Comparison of ENCODE assay signal across 8 mouse cellular contexts in the genomic region with DNA sequence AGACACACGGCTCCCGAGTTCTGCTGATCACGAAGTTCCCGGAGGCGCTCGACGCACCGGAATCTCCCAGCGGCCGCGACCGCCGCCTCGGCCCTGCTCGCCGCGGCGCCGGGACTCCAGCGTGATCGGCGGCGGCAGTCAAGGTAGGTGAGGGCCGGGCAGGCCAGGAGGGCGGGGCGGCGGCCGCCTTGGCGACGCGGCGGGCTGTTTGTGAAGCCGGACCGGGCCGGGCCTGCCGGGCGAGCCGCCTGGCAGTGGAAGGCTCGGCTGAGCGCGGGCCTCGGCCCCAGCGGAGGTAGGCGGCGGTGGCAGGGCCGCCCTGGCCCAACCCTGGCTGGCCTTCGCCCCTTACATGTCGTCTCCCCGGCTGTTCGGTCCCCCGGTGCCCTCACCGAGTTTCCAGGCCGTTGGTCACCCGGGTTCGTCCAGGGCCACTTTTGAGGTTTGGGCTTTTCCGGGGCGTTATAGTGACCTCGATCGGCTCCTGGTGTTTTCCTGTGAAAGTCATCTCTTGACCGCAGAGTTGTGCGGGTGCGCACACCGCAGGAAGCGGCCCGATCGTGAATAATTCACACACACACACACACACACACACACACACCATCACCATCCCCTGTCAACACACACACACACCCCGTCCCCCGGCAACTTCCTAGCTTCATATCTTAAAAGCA. TPM values are rescaled to one million over a fixed set of nuclear protein-coding genes. Genes with fewer than 3 reads are reported as not detected.
DNase-seq lines count a peak whose midpoint lies in the region; ATAC-seq and TF ChIP-seq lines count a peak whose summit lies in the region.

No protein-coding gene starts in this region.

- H3K36me3 ChIP-seq in lung, embryonic 16.5 days (ENCODE audit: control insufficient read depth, insufficient read depth, low read length), result peaks cover 13% of the 10 kb centered on the region
- H3K36me3 ChIP-seq in heart, postnatal 0 days (replicated peaks; ENCODE audit: control insufficient read depth, insufficient read depth, low read length), result peaks cover 15% of the 10 kb centered on the region
- peaks cover 19% of the 10 kb centered on the region for H3K36me3 ChIP-seq in liver, postnatal 0 days (replicated peaks; ENCODE audit: insufficient read depth, low read length)

- under 1% methylated on average over 67 of the region's 68 CpGs for WGBS in lung, embryonic 16.5 days
- WGBS in heart, postnatal 0 days, result under 1% methylated on average over 63 of the region's 68 CpGs
- under 1% methylated on average over 62 of the region's 68 CpGs for WGBS in liver, postnatal 0 days (ENCODE audit: insufficient replicate concordance)

- peak overlapping the region; percentile 76 for H3K4me2 ChIP-seq in lung, embryonic 16.5 days (ENCODE audit: low read depth, low read length)
- peak overlapping the region; percentile 85 for H3K4me2 ChIP-seq in heart, postnatal 0 days (ENCODE audit: low read depth, low read length)
- H3K4me2 ChIP-seq in liver, postnatal 0 days (ENCODE audit: low read depth, low read length), result peak overlapping the region; percentile 76

- peak overlapping the region; percentile 96 for H3K9ac ChIP-seq in lung, embryonic 16.5 days (ENCODE audit: low read length)
- peak overlapping the region; percentile 89 for H3K9ac ChIP-seq in heart, postnatal 0 days (replicated peaks; ENCODE audit: low read depth, low read length)
- H3K9ac ChIP-seq in liver, postnatal 0 days (replicated peaks), result peak overlapping the region; percentile 100

- peak overlapping the region; percentile 95 for H3K27ac ChIP-seq in lung, embryonic 16.5 days (ENCODE audit: low read length)
- H3K27ac ChIP-seq in heart, postnatal 0 days (ENCODE audit: low read depth), result peak overlapping the region; percentile 98
- H3K27ac ChIP-seq in liver, postnatal 0 days (ENCODE audit: low read depth), result peak overlapping the region; percentile 100

- no peak for TF ChIP-seq EP300 in heart, postnatal 0 days (IDR thresholded peaks at IDR 0.05; ENCODE audit: low read depth)
- no peak for TF ChIP-seq EP300 in liver, postnatal 0 days (IDR thresholded peaks at IDR 0.05; ENCODE audit: low read depth)

- no peaks in the 10 kb centered on the region for H3K27me3 ChIP-seq in lung, embryonic 16.5 days (ENCODE audit: control insufficient read depth, insufficient read depth, low read depth, low read length)
- no peaks in the 10 kb centered on the region for H3K27me3 ChIP-seq in heart, postnatal 0 days (ENCODE audit: control insufficient read depth, insufficient read depth, low read length)
- no peaks in the 10 kb centered on the region for H3K27me3 ChIP-seq in liver, postnatal 0 days (ENCODE audit: insufficient read depth, low read length)

- H3K4me1 ChIP-seq in lung, embryonic 16.5 days (replicated peaks; ENCODE audit: control insufficient read depth, insufficient read depth, low read length), result peaks cover 20% of the 10 kb centered on the region
- peaks cover 22% of the 10 kb centered on the region for H3K4me1 ChIP-seq in heart, postnatal 0 days (ENCODE audit: control insufficient read depth, insufficient read depth)
- H3K4me1 ChIP-seq in liver, postnatal 0 days (ENCODE audit: insufficient read depth), result peaks cover 13% of the 10 kb centered on the region

- TF ChIP-seq CTCF in heart, postnatal 0 days (IDR thresholded peaks at IDR 0.05; ENCODE audit: low read depth), result no peak
- no peak for TF ChIP-seq CTCF in liver, postnatal 0 days (IDR thresholded peaks at IDR 0.05; ENCODE audit: low read depth)

- ATAC-seq in lung, embryonic 16.5 days (ENCODE audit: low read depth), result peak; percentile 77
- ATAC-seq in heart, postnatal 0 days (ENCODE audit: insufficient read depth, low read depth), result peak; percentile 71
- ATAC-seq in liver, postnatal 0 days, result peak; percentile 79

- H3K9me3 ChIP-seq in lung, embryonic 16.5 days (ENCODE audit: control insufficient read depth, low read length), result no peaks in the 10 kb centered on the region
- H3K9me3 ChIP-seq in heart, postnatal 0 days (replicated peaks; ENCODE audit: control insufficient read depth, low read length), result no peaks in the 10 kb centered on the region
- H3K9me3 ChIP-seq in liver, postnatal 0 days (ENCODE audit: low read length), result no peaks in the 10 kb centered on the region

- peak overlapping the region; percentile 85 for H3K4me3 ChIP-seq in lung, embryonic 16.5 days (ENCODE audit: low read length)
- H3K4me3 ChIP-seq in heart, postnatal 0 days (ENCODE audit: low read depth, low read length), result peak overlapping the region; percentile 93
- H3K4me3 ChIP-seq in liver, postnatal 0 days (ENCODE audit: low read depth, low read length), result peak overlapping the region; percentile 100

- DNase-seq in adrenal gland, adult 8-10 months, result peak; percentile 35
- no peak for DNase-seq in adrenal gland, adult 18-20 months (ENCODE audit: low spot score in 2 of 2)
- no peak for DNase-seq in lung, postnatal 14 days
- DNase-seq in heart, postnatal 0 days (ENCODE audit: low spot score), result peak; percentile 19
- no peak for DNase-seq in liver, postnatal 0 days
- no peak for DNase-seq in yolk sac, embryonic 10.5 days (ENCODE audit: low spot score)
- DNase-seq in frontal cortex, postnatal 25 days (ENCODE audit: low spot score in 2 of 2), result no peak

RNA-seq across cellular contexts. Expression of a gene that starts 0.4 kb away (rescaled TPM):
- total RNA-seq in adrenal gland, adult 8-10 months (2022), result 10 to 100 TPM; 38.0 to 43.1 (median 41.5) TPM
- 10 to 100 TPM; 41.0 to 45.8 TPM for total RNA-seq in adrenal gland, adult 18-20 months (2021)
- 32.7 and 37.9 TPM in 2 replicates for polyA plus RNA-seq in lung, embryonic 16.5 days (2015; fragmentation: Nextera tagmentation; extraction: Ambion mirVana)
- 11.8 and 14.6 TPM in 2 replicates for total RNA-seq in heart, postnatal 0 days (2014; rRNA removed; ENCODE audit: low replicate concordance)
- 10.7 and 11.4 TPM in 2 replicates for polyA plus RNA-seq in heart, postnatal 0 days (2015; fragmentation: Nextera tagmentation; extraction: Ambion mirVana)
- 13.9 and 15.2 TPM in 2 replicates for polyA plus RNA-seq in liver, postnatal 0 days (2015; fragmentation: Nextera tagmentation; extraction: Ambion mirVana)

RNA-seq across cellular contexts. Expression of a gene that starts 3.8 kb away (rescaled TPM):
- total RNA-seq in adrenal gland, adult 8-10 months (2022), result under 1 TPM; 0.20 to 0.55 (median 0.35) TPM
- total RNA-seq in adrenal gland, adult 18-20 months (2021), result under 1 TPM; 0.16 to 0.17 TPM
- 0.40 and 0.50 TPM in 2 replicates for polyA plus RNA-seq in lung, embryonic 16.5 days (2015; fragmentation: Nextera tagmentation; extraction: Ambion mirVana)
- 0.08 and 0.12 TPM in 2 replicates for total RNA-seq in heart, postnatal 0 days (2014; rRNA removed; ENCODE audit: low replicate concordance)
- 0.10 and 0.16 TPM in 2 replicates for polyA plus RNA-seq in heart, postnatal 0 days (2015; fragmentation: Nextera tagmentation; extraction: Ambion mirVana)
- polyA plus RNA-seq in liver, postnatal 0 days (2015; fragmentation: Nextera tagmentation; extraction: Ambion mirVana), result 0.07 and 0.13 TPM in 2 replicates

Comparison
In these comparisons a context has a peak if more than half of its experiments do, and no peak if none do; other contexts are left out.
1. DNase-seq: peak in adrenal gland, adult 8-10 months (single experiment) and heart, postnatal 0 days (single experiment); none in adrenal gland, adult 18-20 months (0 of 2), lung, postnatal 14 days (single experiment), liver, postnatal 0 days (single experiment), yolk sac, embryonic 10.5 days (single experiment) and frontal cortex, postnatal 25 days (0 of 2).
2. Peak in every context shown above with its lines, with median percentiles within 50 percentile points of each other: ATAC-seq, H3K27ac ChIP-seq, H3K4me2 ChIP-seq, H3K4me3 ChIP-seq and H3K9ac ChIP-seq.